ENCODE assay signal across 25 mouse cellular contexts in the genomic region with DNA sequence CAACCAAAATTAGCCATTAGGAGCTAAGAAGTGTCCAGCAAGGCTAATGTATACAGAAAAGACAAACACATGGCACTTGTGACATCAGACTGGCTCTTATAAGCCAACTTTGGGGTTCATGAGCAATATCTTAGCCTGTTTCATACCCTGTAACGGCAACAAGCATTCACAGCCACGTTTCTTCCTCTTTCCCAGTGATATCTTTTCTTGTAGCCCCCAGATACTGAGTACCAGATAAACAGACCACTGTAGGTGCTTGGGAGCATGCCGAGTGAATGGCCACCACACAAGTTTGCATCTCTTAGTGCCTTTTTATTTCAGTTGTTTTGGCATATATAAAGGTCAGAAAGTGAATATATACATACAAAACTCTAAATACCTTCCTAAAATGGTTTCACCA.
"Had no signal": no experiment of that assay in that cellular context is flagged by ENCODE, and none has a peak within 500 bp of the region (broad histone marks: within the 10 kb centered on the region; RNA-seq: fewer than 3 reads in every experiment).

No protein-coding gene starts in this region.

- DNase-seq: cerebellum, adult 9-10 months; cerebellum, adult 9-11 months; cerebellum, postnatal 10 days; cerebellum, postnatal 14 days; cerebellum, postnatal 25 days; cerebellum, postnatal 36 days; embryo, embryonic 11 days; forebrain, postnatal 0 days; gastrocnemius, adult 2 months; gastrocnemius, postnatal 10 days; gastrocnemius, postnatal 14 days; gastrocnemius, postnatal 25 days; gastrocnemius, postnatal 36 days; heart, adult 11 months; heart, adult 18-20 months; heart, adult 2 months had no signal

- H3K9me3 ChIP-seq: embryonic facial prominence, embryonic 10.5 days; embryonic facial prominence, embryonic 12.5 days; embryonic facial prominence, embryonic 13.5 days; embryonic facial prominence, embryonic 15.5 days; forebrain, embryonic 10.5 days; forebrain, embryonic 12.5 days; forebrain, embryonic 13.5 days; forebrain, embryonic 15.5 days had no signal

- H3K27ac ChIP-seq: embryonic facial prominence, embryonic 10.5 days; embryonic facial prominence, embryonic 12.5 days; embryonic facial prominence, embryonic 13.5 days; embryonic facial prominence, embryonic 15.5 days; forebrain, embryonic 10.5 days; forebrain, embryonic 12.5 days; forebrain, embryonic 13.5 days; forebrain, embryonic 15.5 days; gastrocnemius, adult 2 months; heart, adult 2 months had no signal

- H3K9ac ChIP-seq: embryonic facial prominence, embryonic 12.5 days; embryonic facial prominence, embryonic 13.5 days; embryonic facial prominence, embryonic 15.5 days; forebrain, embryonic 12.5 days; forebrain, embryonic 13.5 days; forebrain, embryonic 15.5 days; forebrain, postnatal 0 days had no signal

- H3K27me3 ChIP-seq: embryonic facial prominence, embryonic 12.5 days; embryonic facial prominence, embryonic 13.5 days; embryonic facial prominence, embryonic 15.5 days; forebrain, embryonic 12.5 days; forebrain, embryonic 13.5 days; forebrain, embryonic 15.5 days had no signal

- H3K4me3 ChIP-seq: embryonic facial prominence, embryonic 10.5 days; embryonic facial prominence, embryonic 12.5 days; embryonic facial prominence, embryonic 13.5 days; embryonic facial prominence, embryonic 15.5 days; erythroblast, embryonic 14.5 days; forebrain, embryonic 10.5 days; forebrain, embryonic 12.5 days; forebrain, embryonic 13.5 days; forebrain, embryonic 15.5 days; gastrocnemius, adult 2 months; heart, adult 2 months had no signal
